Mouse (Mus musculus) naive thymus-derived CD4-positive, alpha-beta T cell, adult 2 months (primary cell): Measurements from ENCODE around the gene Camk2d.

Source experiments
- DNase-seq: peaks from one replicate; pipeline ENCODE4 v3.0.0-alpha.2; 2011; ENCODE audit warnings: low read depth

Gene Camk2d

GRCm38 (mm10) chr3:126690627-126691505 lies 94.8 kb downstream of the Camk2d start:
- DNase-seq = peak; percentile 31

DNA sequence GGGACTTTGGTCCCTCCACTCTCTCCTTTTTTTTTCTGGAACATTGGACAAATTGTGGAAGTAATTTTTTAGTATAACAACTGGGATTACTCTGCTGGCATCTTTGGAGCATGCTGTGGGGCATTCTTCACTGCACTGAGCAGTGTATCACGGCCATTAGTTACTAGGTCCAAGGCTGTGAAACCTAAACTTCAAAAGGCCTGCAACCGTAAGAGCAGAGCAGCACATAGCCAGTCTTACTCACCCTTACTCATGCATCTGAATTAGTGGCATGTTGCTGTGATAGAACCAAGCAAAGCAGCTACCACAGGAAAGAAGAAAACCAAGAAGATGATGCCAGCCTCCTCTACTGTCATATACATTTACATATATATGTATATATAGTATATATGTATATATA lies 95.5 kb downstream of the Camk2d start:
- no peak for DNase-seq

GRCm38 (mm10) chr3:126692797-126693196 lies 96.7 kb downstream of the Camk2d start:
- DNase-seq = no peak

DNA sequence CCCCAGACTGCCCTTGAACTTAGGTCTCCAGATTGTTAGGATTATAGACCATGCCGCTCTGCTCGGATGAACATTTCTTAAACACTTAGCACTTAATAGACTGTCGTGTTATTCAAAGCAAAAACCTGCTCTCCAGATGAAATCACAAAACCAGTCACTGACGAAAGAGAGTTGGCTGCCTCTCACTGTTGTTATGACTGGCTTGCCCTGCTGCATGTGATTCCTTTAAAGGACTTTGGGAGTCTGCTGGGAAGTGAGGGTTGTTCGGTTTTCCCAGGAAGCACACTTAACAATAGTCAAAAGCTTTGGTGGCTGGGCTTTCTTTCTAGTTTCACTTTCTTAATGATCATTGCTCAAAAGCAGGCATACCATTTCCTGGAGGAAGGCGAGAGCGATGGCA lies 97.2 kb downstream of the Camk2d start:
- peak; percentile 68 for DNase-seq

DNA sequence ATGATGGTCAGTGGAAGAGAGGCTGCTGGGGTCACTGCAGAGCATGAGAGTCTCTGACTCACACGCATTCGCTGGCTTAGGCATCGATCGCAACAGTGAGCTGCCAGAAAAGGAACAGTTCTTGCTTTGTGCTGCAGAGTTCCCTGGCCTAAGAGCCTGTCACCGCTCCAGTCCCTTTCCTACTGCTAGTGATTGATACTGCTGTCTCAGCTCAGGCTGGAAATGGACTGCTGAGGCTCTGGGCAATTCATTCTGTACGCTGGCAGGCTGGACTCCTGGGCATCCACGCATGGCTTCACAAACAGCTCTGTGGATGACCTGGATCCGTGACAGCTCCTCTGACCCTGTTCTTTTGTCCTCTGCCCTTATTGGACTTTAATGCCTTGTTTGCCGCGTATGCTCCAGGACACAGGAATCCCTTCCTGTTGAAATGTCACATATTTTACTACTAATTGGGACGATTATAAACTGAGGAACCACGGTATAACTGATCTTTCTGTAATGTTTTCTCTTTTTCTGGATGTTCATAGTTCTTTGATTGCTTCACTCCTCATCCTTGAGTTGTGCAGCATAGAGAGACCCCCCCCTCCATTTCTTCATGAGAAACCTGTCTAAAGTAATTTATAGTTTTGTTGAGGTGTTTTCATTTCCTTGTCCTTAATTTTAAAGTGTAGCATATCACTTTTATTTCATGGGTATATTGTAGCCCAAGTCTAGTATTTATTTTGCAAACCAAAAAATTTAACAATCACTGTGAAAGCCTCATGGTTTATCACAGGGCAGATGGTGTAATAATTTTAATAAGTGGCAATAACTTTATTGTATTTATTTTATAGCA lies 99.6 kb downstream of the Camk2d start:
- DNase-seq = no peak

DNA sequence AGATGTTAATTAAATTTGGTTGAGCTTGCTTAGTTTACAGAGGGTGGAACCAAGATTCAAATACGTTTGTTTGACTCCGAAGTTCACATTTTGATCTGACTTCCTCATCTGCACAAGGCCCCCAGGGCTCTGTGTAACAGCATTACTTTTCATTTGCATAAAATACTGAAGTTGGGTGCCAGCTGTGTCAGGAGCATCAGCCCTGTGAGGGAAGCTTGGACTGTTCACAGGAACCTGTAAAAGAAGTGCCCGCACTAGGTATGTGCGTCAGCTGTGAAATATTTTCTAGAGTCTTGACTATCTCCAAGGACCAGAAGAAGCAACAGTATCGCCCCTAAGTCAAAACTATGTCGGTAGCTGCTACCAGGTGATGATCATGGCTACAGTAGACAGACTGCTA lies 100.5 kb downstream of the Camk2d start:
- no peak for DNase-seq

- no peak for DNase-seq
These were observed 103.6 kb downstream of the Camk2d start for GRCm38 (mm10) chr3:126699740-126700139.

- no peak for DNase-seq
These were observed 105.0 kb downstream of the Camk2d start for GRCm38 (mm10) chr3:126701067-126701466.

DNA sequence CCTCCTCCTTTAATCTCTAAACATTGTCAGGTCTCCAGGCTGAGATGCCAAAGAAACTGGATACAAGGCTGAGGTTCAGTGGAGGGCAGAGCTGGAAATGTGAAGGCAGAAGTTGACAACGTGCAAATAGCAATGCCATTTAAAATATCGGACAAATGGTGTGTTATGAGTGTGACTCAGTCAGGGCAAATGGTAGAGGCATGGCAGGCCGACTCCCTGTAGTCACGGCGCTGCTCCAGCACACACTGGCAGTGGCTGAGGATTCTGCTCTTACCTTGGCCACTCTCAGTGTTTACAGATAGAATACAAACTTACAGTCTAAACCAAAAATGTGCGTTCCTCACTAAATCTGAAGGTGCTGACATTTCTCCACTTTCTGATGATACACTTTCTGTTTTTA lies 105.5 kb downstream of the Camk2d start:
- no peak for DNase-seq

GRCm38 (mm10) chr3:126705490-126705889 lies 109.4 kb downstream of the Camk2d start:
- DNase-seq = no peak

GRCm38 (mm10) chr3:126714281-126714680 lies 118.2 kb downstream of the Camk2d start:
- DNase-seq = no peak

DNA sequence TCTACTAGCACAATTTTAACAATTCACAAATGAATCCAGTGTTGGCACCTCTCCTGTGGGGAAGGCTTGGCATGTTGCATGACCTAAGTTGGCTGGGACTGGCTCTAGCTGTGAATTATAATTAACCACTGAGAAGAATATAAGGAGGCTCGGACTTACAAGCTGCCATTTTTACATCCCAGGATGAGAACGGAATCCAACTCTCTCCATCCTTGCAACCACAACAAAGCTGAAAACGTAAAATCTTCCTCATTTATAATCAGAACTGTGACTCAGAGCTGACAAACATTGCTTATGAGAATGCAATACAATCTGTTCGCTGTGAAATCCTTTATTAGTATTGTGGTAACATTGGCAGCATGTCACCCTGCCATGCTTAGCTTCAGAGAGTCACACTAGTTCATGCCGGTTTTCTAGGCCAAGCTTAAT lies 126.9 kb downstream of the Camk2d start:
- no peak for DNase-seq

- no peak for DNase-seq
These were observed 127.4 kb downstream of the Camk2d start for GRCm38 (mm10) chr3:126723458-126723857.

DNA sequence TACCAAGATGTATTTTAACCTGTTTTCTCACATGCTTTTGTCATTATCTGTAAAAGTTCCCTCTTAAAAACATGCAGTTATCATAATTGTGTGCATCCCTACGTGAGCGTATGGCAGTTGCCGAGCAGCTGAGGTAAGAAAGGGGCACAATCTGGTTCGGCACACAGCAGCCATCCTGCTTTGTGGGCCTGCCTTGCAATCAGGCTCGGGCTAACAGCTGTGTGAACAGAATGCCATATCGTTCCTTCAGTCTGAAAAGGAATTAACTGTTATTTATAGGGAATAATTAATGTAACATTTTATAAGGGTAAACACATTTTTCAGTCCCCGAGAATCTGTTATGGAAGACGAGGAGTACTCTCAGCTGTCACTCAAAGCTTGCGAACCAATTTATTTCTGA lies 129.5 kb downstream of the Camk2d start:
- no peak for DNase-seq

DNA sequence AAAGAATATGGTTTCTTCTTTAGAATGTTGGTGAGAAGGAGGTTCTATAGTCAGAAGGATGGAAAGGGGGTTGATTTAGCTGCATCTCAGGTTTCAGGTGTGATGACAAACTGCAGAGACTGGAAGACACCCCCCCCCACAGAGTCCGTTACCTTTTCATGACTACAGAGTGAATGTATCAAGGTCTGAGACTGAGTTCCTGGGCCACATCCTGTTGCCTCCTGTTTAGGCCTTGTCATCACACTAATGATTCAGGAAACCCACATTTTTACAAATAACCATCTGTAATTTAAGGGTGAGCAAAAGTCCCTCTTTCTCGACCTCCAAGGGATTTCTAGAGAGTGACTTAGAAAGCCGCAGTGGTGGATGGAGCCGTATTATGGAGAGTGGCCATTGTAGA lies 131.3 kb downstream of the Camk2d start:
- no peak for DNase-seq

- no peak for DNase-seq
These were observed 134.3 kb downstream of the Camk2d start for GRCm38 (mm10) chr3:126730411-126730810.

DNA sequence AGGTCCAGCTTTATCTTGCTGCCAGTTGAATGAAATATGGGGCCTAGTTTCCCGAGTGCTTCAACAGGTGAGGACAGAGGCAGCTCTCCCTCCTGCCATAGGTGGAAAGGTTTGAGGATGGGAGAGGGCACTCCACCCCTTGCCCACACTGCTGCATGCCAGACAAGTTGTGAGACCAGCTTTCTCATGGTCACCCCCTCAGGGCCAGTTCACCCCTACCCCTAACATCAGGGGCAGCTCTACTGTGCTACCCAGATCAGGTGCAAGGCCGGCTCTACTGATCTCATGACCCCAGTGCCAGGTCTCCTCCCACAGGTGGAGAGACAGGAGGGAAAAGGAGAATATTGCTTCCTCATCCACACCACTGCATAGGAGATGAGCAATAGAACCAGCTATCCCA lies 136.2 kb downstream of the Camk2d start:
- DNase-seq = no peak

- no peak for DNase-seq
These were observed 138.4 kb downstream of the Camk2d start for GRCm38 (mm10) chr3:126734533-126734932.

DNA sequence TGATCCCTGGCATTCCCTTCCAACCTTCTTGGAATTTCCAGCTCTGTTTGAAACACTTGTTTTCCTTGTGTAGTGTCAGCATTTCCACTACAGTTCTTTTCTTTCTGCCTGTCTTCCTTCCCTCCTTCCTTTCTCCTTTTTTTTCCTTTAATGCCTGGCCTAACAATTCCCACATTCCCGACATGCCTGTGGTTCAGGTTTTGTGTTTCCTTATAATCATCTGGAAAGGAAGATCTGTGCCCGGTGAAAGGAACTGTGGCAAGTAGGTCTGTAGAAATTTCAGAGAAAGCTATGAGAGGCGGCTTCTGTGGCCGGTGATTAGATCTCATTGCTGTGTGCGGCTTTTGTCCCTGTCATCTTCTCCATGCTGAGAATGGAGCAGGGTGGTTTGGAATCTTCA lies 139.1 kb downstream of the Camk2d start:
- DNase-seq = no peak

GRCm38 (mm10) chr3:126737128-126737527 lies 141.0 kb downstream of the Camk2d start:
- no peak for DNase-seq

DNA sequence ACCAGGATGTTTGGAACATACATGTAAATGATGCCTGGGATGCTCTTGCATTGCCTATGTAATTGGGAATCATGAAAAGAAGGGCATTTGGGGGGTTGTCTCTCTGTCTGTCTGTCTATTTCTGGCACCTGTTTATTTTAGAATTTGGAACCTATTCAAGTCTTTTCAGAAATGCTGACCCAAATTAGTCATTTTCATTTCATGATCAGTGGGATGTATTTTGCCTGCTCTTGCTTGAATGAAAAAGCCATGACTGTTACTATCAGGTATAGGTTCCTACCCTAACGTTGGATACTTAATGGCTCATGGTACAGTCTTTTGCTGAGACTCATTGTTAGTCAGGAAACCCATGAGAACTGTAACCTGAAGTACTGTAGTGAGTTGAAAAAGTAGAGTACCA lies 144.0 kb downstream of the Camk2d start:
- DNase-seq = no peak

GRCm38 (mm10) chr3:126744432-126745133 lies 148.5 kb downstream of the Camk2d start:
- no peak for DNase-seq
